Mouse (Mus musculus) neural tube, embryonic 12.5 days (tissue): Measurements from ENCODE around the gene Igsf23. TPM values are rescaled to one million over a fixed set of nuclear protein-coding genes. Genes with fewer than 3 reads are reported as not detected.

Source experiments
- ATAC-seq: fragments of 200-750 bp; cut with Nextera tagmentation; 2 replicates; pipeline ENCODE4 v1.8.0; 2017; ENCODE audit warnings: low read depth, mild to moderate bottlenecking, moderate TSS enrichment, moderate library complexity; ENCODE audit not compliant: low FRiP score
- H3K27ac ChIP-seq: fragments of 300-500 bp; sonication (generic); 2 replicates; pipeline ENCODE4 v1.5.1; 2016
- H3K27me3 ChIP-seq: fragments of 300-500 bp; sonication (generic); replicated peaks from 2 replicates; pipeline ENCODE4 v1.6.1; 2016; ENCODE audit warnings: mild to moderate bottlenecking
- H3K36me3 ChIP-seq: fragments of 300-500 bp; sonication (generic); 2 replicates; pipeline ENCODE4 v1.6.1; 2016; ENCODE audit warnings: mild to moderate bottlenecking
- H3K4me1 ChIP-seq: fragments of 300-500 bp; sonication (generic); 2 replicates; pipeline ENCODE4 v1.6.1; 2016
- H3K4me2 ChIP-seq: fragments of 300-500 bp; sonication (generic); replicated peaks from 2 replicates; pipeline ENCODE4 v1.6.1; 2016; ENCODE audit warnings: mild to moderate bottlenecking
- H3K4me3 ChIP-seq: fragments of 300-500 bp; sonication (generic); 2 replicates; pipeline ENCODE4 v1.5.1; 2016
- H3K9ac ChIP-seq: fragments of 300-500 bp; sonication (generic); 2 replicates; pipeline ENCODE4 v1.6.1; 2016; ENCODE audit warnings: mild to moderate bottlenecking
- H3K9me3 ChIP-seq: fragments of 300-500 bp; sonication (generic); 2 replicates; pipeline ENCODE4 v1.6.1; 2016; ENCODE audit warnings: mild to moderate bottlenecking
- WGBS: fragments of 180-500 bp; shearing (Covaris S2); methylation state at CpG from one replicate; pipeline ENCODE4 v1.1.7; 2016; 5-methylcytosine and 5-hydroxymethylcytosine counted together
- polyA plus RNA-seq: library from polyadenylated mRNA; unstranded; fragments of >200 nt; fragmentation: Nextera tagmentation; extraction: Ambion mirVana; gene quantifications from 2 replicates; pipeline ENCODE4 v1.2.1, GENCODE M21; 2016

Gene Igsf23
- polyA plus RNA-seq, 1 experiment from 2014 or later: not detected

DNA sequence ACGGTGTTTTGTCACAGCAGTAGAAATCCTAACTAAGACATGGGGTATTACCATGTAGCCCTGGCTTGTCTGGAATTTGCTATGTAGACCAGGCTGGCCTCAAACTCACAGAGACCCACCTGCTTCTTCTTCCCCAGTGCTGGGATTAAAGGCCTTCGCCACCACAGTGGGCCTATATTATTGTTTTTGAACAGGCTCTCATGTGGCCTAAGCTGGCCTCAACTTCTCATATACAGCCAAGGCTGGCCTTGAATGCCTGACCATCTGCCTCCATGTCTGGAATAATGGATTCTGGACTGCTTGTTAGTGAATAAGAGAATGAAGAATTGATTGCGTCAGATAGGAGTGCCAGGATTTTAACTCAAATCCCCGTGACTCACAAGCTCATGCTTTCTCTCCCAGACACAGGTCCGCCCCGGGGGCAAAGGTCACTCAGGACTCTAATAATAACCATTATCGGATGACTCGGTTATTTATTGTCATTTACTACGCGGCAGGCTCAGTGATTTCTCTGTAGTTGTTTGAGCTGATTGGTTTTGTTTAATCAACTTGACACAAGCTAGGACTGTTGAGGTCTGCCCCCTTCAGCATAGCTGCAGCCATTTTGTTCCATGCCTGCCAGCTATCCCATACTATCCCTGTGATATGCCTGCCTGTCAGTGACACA, 1.9 kb upstream of the Igsf23 start:
- no peaks in the 10 kb centered on the region for H3K9me3 ChIP-seq
- H3K36me3 ChIP-seq: no peaks in the 10 kb centered on the region
- no peak overlapping the region for H3K27ac ChIP-seq

DNA sequence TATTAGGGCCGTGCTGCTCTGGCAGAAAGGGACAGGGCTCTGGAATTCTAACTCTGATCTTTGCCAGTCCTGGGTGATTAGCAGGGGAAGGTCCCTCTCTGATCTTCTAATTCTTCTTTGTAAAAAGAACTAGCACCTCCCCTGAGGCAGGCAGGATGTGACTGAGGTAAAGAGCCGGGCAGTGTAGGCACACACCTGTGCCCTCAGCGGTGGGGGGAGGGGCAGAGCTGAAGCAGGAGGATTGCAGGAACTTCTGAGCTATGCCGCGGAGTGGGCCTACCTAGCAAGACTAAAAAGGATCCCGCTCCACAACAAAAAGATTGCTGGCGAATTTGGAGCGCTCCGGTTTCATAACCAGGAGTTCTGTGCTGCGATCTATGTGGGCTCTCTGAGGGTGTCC, 560 bp downstream of the Igsf23 start:
- Histone ChIP-seq H3K36me3 (no peaks in the 10 kb centered on the region), H3K4me3 (no peak overlapping the region), H3K4me1 (no peaks in the 10 kb centered on the region), H3K9ac (no peak overlapping the region), H3K27me3 (no peaks in the 10 kb centered on the region), H3K4me2 (no peak overlapping the region), H3K9me3 (no peaks in the 10 kb centered on the region), H3K27ac (no peak overlapping the region)
- WGBS: 63% methylated on average over 10 of the region's 10 CpGs
- ATAC-seq: no peak

More for the DNA sequence above, 1.9 kb upstream of the Igsf23 start:
- Histone ChIP-seq H3K27me3 (no peaks in the 10 kb centered on the region), H3K4me3 (no peak overlapping the region), H3K4me2 (no peak overlapping the region), H3K4me1 (no peaks in the 10 kb centered on the region), H3K9ac (no peak overlapping the region)
- WGBS: 60% methylated on average over 10 of the region's 10 CpGs
- 0 out of 2 replicates have a peak, but pooled peaks have one; percentile 30 for ATAC-seq

DNA sequence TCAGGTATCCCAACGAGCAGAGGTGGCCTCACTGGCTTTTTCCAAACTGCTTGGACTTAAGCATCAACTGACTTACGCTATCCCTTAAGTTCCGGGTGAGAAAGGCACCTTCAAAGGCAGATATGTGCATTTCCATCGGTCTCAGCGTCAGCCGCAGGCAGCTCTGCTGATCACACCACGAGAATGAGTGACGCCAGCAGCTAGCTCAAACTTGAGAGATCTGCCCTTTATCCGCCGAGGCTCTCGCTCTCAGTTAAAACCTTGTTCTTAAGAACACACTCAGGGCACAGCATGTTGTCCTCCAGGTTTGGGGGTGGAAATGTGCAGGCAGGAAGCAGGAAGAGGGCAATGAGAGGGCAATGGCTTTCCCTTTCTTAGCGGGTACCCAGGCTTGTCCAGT, 1.6 kb downstream of the Igsf23 start:
- Histone ChIP-seq H3K9ac (no peak overlapping the region), H3K27me3 (no peaks in the 10 kb centered on the region), H3K4me1 (no peaks in the 10 kb centered on the region), H3K4me3 (no peak overlapping the region), H3K36me3 (no peaks in the 10 kb centered on the region), H3K4me2 (no peak overlapping the region), H3K27ac (no peak overlapping the region), H3K9me3 (no peaks in the 10 kb centered on the region)
- ATAC-seq: no peak
- 81% methylated on average over 12 of the region's 12 CpGs for WGBS

DNA sequence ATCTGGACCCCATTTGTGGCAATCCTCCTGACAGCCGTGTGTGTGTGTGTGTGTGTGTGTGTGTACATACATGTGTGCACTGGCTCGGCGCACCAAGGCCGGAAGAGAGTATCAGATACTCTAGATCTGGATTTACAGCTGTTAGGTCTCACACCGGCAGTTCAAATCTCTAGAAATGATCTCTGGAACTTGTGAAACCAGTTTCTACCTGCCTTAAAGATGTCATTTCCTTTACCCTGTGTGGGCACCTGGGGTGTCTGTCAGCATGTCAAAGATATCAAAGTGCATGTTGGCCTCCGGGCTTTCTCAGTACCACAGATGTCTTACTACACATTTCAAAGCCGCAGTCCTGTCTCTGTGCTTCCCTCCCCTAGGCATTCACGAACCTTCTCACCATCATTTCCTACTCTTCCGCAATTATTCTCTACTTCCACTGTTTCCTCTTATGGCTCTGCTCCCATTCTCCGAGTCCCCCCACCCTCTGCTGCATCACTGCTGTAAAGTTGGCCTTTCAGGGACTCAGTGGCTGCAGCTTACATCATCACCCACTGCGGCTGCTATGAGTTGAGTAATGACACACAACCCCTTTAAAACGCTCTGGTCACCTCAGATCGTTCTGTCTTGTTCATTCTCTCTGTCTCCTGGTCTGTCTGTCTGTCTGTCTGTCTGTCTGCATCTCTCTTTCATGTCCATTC, 4.6 kb downstream of the Igsf23 start:
- WGBS: 86% methylated on average over 13 of the region's 13 CpGs
- Histone ChIP-seq H3K9ac (no peak overlapping the region), H3K27ac (no peak overlapping the region), H3K36me3 (no peaks in the 10 kb centered on the region), H3K4me1 (no peaks in the 10 kb centered on the region), H3K4me3 (no peak overlapping the region), H3K4me2 (no peak overlapping the region), H3K27me3 (no peaks in the 10 kb centered on the region), H3K9me3 (no peaks in the 10 kb centered on the region)
- ATAC-seq: no peak

DNA sequence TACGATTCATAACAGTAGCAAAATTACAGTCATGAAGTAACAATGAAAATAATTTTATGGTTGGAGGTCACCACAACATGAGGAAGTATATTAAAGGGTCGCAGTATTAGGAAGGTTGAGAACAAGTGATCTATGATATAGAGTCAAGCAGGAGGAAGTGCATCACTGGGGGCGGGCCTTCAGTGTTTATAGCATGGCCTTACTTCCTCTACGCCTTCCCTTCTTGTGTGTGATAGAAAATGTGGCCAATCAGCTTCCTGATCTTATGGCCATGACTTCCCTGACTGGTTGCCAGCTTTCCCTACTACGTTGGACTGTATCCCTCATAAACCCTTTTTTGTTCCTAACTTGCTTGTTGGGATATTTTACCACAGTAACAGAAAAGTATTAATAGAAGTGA, 5.4 kb downstream of the Igsf23 start:
- WGBS: 90% methylated on average over 5 of the region's 5 CpGs
- Histone ChIP-seq H3K4me1 (no peaks in the 10 kb centered on the region), H3K36me3 (no peaks in the 10 kb centered on the region), H3K9me3 (no peaks in the 10 kb centered on the region), H3K27me3 (no peaks in the 10 kb centered on the region), H3K4me2 (no peak overlapping the region), H3K27ac (no peak overlapping the region), H3K4me3 (no peak overlapping the region), H3K9ac (no peak overlapping the region)
- ATAC-seq: no peak

DNA sequence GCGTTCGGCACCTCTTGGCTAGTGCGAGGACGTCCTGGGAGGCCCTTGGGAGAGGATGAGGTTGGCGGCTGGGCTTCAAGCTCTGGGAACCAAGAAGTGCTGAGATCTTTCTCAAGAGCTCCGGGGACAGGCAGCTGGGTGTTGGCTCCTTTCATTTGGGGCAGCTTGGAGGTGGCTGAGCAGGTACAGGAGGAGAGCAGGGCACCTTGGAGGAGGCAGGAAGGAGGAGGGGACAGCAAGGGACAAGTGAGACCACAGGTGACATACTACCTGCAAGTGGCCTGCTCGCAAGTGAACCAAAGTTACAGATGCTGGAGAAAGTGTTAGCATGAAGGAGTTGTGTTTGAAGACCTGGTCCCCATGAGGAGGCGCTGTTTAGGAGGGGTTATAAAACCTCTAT, 5.8 kb downstream of the Igsf23 start:
- no peak overlapping the region for H3K4me3 ChIP-seq
- no peaks in the 10 kb centered on the region for H3K36me3 ChIP-seq
- no peaks in the 10 kb centered on the region for H3K4me1 ChIP-seq
- H3K27ac ChIP-seq: no peak overlapping the region
- H3K9ac ChIP-seq: no peak overlapping the region
- H3K9me3 ChIP-seq: no peaks in the 10 kb centered on the region
- WGBS: 89% methylated on average over 8 of the region's 8 CpGs
- H3K4me2 ChIP-seq: no peak overlapping the region
- no peaks in the 10 kb centered on the region for H3K27me3 ChIP-seq
- ATAC-seq: no peak

DNA sequence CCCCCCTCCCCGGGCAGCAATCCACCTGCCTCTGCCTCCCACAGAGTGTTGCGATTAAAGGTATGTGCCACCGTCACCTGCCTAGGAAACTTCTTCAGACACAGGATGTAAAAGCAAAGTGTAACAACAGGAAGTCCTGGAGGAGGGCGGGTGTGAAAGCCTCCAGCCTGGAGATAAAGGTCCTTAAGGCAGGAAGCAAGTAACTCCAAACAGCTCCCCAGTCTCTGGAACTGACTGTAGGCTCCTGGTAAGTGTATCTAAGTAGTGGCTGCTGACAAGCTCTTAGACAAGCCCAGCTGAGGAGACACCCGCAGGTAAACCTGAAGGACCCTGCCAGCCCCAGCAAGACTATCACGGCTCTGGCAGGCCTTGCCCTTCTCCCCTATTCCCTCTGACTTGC, 10.3 kb downstream of the Igsf23 start:
- H3K4me3 ChIP-seq: no peak overlapping the region
- H3K4me1 ChIP-seq: no peaks in the 10 kb centered on the region
- WGBS: 38% methylated on average over 6 of the region's 6 CpGs
- H3K27me3 ChIP-seq: no peaks in the 10 kb centered on the region
- no peaks in the 10 kb centered on the region for H3K36me3 ChIP-seq
- no peaks in the 10 kb centered on the region for H3K9me3 ChIP-seq
- H3K9ac ChIP-seq: no peak overlapping the region
- H3K27ac ChIP-seq: no peak overlapping the region
- no peak overlapping the region for H3K4me2 ChIP-seq
- ATAC-seq: no peak

DNA sequence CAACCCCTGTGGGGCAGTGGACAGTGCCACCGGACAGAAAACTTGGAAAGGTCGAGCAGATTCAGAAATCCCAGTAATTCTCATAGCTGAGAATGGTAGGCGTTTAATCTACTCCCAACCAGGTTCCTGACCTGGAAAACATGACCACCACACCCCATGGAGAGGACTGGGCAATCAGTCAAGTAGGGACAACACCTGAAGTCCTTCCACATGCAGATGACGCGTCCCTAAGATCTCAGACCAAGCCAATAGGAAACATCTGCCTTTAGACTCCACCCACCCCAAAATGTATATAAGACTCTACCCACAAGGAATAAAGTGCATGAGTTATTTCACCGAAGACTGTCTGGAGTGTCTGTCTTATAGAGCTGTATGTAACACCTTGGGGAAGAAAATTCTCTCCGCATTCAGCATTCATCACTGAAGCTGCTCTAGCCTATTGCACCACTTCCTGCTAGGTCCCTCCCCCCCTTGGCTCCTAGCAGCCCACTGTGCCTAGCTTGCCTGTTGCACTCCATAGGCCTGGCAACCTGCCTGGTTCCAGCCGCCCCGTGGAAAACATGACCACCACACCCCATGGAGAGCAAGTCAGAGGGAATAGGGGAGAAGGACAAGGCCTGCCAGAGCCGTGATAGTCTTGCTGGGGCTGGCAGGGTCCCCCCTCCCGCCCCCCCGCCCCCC, 10.9 kb downstream of the Igsf23 start:
- 60% methylated on average over 12 of the region's 12 CpGs for WGBS
- H3K27ac ChIP-seq: no peak overlapping the region
- H3K27me3 ChIP-seq: no peaks in the 10 kb centered on the region
- no peaks in the 10 kb centered on the region for H3K9me3 ChIP-seq
- ATAC-seq: no peak
- no peak overlapping the region for H3K9ac ChIP-seq
- H3K4me3 ChIP-seq: no peak overlapping the region
- H3K36me3 ChIP-seq: no peaks in the 10 kb centered on the region
- H3K4me1 ChIP-seq: no peaks in the 10 kb centered on the region
- H3K4me2 ChIP-seq: no peak overlapping the region

DNA sequence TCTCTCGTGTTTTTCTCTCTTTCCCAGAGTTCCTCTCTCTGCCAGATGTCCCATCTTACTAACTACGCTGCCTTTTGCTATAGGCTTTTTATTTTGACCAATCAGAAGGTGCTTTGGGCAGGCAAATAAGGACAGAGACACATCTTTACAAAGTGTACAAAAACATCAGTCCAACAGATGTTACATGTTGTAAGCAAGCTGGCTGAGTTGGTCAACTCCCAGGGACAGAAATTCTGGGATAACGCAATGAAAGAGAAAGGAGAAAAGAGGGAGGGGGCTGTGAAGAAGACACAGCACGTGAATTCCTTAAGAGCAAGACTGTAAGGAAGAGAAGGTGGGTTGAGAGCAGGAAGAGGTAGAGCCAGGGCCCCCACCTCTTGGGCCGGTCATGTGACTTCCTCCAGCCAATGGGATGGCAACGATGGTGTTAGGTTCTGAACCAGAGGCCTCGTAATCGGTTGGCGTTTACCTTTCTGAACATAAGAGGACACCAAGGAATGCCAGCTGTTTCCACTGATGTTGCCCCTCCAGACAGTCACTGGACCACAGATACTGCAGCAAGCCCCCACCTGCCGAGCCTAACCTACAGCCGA, 13.2 kb downstream of the Igsf23 start:
- Histone ChIP-seq H3K4me3 (no peak overlapping the region), H3K36me3 (no peaks in the 10 kb centered on the region), H3K9ac (no peak overlapping the region), H3K9me3 (no peaks in the 10 kb centered on the region), H3K27ac (no peak overlapping the region), H3K4me2 (no peak overlapping the region), H3K27me3 (no peaks in the 10 kb centered on the region), H3K4me1 (peaks cover 5% of the 10 kb centered on the region; the same call in 1 of the 2 replicates)
- no peak for ATAC-seq
- 86% methylated on average over 11 of the region's 11 CpGs for WGBS

DNA sequence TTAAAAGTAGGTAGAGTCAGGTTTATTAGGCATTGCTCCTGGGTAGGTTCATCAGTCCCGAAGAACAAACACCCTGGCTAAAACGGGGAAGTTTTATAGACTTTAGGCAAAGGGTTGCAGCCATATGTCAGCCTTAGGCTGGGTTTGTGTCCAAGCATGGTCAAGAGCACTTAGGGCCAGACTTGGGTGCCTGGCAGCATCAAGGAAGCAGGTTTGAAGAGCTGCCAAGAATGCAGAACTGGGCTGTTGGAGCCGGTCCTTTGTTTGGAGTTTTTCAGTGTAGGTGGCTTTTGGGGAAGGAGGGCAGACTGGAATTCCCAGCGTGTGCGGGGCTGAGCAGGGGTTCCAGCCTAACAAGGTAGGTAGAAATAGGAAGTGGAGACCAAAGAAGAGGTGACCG, 14.6 kb downstream of the Igsf23 start:
- Histone ChIP-seq H3K27ac (no peak overlapping the region), H3K27me3 (no peaks in the 10 kb centered on the region), H3K4me1 (peaks cover 5% of the 10 kb centered on the region; the same call in 1 of the 2 replicates), H3K4me3 (no peak overlapping the region), H3K9ac (no peak overlapping the region), H3K36me3 (no peaks in the 10 kb centered on the region), H3K9me3 (no peaks in the 10 kb centered on the region), H3K4me2 (no peak overlapping the region)
- ATAC-seq: no peak
- WGBS: 82% methylated on average over 6 of the region's 6 CpGs

DNA sequence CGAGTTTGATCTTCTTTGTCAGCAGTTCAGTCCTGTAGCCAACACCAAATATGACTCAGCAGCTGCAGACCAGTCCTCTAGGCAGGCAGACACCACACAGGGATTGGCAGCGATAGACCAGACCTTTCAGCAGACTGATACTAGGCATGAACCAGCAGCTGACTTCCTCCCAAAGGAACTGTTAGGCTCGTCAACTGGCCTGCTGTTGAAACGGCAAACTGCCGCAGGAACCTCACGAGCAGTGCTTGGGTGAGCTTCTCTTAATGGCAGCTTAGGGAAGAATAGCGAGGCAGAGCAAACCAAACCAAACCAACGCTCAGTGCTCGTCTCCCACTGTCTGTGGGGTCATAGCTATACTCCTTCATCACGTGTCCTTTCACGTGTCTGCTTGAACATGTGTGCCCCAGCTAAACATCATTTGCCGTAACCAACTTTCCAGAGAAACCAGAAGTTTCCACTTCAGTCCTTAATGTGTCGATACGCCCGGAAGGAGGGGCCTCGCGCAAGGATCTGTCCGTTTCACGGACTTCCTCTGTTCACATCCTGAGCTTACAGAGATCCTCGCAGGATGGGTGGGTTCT, 15.3 kb downstream of the Igsf23 start:
- no peak for ATAC-seq
- no peak overlapping the region for H3K4me2 ChIP-seq
- 77% methylated on average over 20 of the region's 20 CpGs for WGBS
- no peaks in the 10 kb centered on the region for H3K36me3 ChIP-seq
- H3K4me1 ChIP-seq: peaks cover 5% of the 10 kb centered on the region; the same call in 1 of the 2 replicates
- no peaks in the 10 kb centered on the region for H3K9me3 ChIP-seq
- no peak overlapping the region for H3K9ac ChIP-seq
- no peak overlapping the region for H3K4me3 ChIP-seq
- H3K27me3 ChIP-seq: no peaks in the 10 kb centered on the region
- H3K27ac ChIP-seq: no peak overlapping the region
